ENCODE assay signal across 8 mouse cellular contexts in genomic region chr9:113707481-113708360, GRCm38 (mm10). TPM values are rescaled to one million over a fixed set of nuclear protein-coding genes. Genes with fewer than 3 reads are reported as not detected.
DNase-seq lines count a peak whose midpoint lies in the region; ATAC-seq lines count a peak whose summit lies in the region.

Pdcd6ip (minus strand) TSS chr9:113708259.

- 1% methylated on average over 77 of the region's 77 CpGs for WGBS in heart, embryonic 10.5 days
- under 1% methylated on average over 76 of the region's 77 CpGs for WGBS in kidney, embryonic 15.5 days

- H3K4me3 ChIP-seq in heart, embryonic 10.5 days: peak within 1 kb of the TSS; percentile 93
- peak within 1 kb of the TSS; percentile 99 for H3K4me3 ChIP-seq in kidney, embryonic 15.5 days (replicated peaks)

- peak within 1 kb of the TSS; percentile 96 for H3K9ac ChIP-seq in kidney, embryonic 15.5 days

- no peaks in the 10 kb centered on the region for H3K36me3 ChIP-seq in heart, embryonic 10.5 days
- H3K36me3 ChIP-seq in kidney, embryonic 15.5 days: no peaks in the 10 kb centered on the region

- H3K27ac ChIP-seq in heart, embryonic 10.5 days: peak within 1 kb of the TSS; percentile 95
- H3K27ac ChIP-seq in kidney, embryonic 15.5 days: peak within 1 kb of the TSS; percentile 97

- H3K9me3 ChIP-seq in heart, embryonic 10.5 days: no peaks in the 10 kb centered on the region
- H3K9me3 ChIP-seq in kidney, embryonic 15.5 days (replicated peaks): no peaks in the 10 kb centered on the region

- H3K4me1 ChIP-seq in heart, embryonic 10.5 days: peaks cover 22% of the 10 kb centered on the region
- H3K4me1 ChIP-seq in kidney, embryonic 15.5 days: peaks cover 26% of the 10 kb centered on the region

- ATAC-seq in erythroblast, adult 5-6 weeks (replicated peaks; ENCODE audit: low FRiP score, poor library complexity, severe bottlenecking): peak; percentile 90
- ATAC-seq in kidney, embryonic 15.5 days (replicated peaks; ENCODE audit: low FRiP score): peak; percentile 92
- peak; percentile 38; the same call in 1 of the 2 replicates for ATAC-seq in monocyte, adult 5-6 weeks (replicated peaks; ENCODE audit: insufficient number of reproducible peaks, low FRiP score, low TSS enrichment, poor library complexity, severe bottlenecking)

- peak within 1 kb of the TSS; percentile 68 for H3K4me2 ChIP-seq in kidney, embryonic 15.5 days

- H3K27me3 ChIP-seq in heart, embryonic 10.5 days (ENCODE audit: insufficient read depth, poor library complexity, severe bottlenecking): no peaks in the 10 kb centered on the region
- H3K27me3 ChIP-seq in kidney, embryonic 15.5 days: no peaks in the 10 kb centered on the region

- DNase-seq in A20 (ENCODE audit: low read depth, low spot score) (peak; percentile 94), liver (peak; percentile 95)
- DNase-seq in brain, adult 2 months (ENCODE audit: low read depth, low spot score): peak; percentile 95
- peak; percentile 91 for DNase-seq in heart, embryonic 10.5 days (ENCODE audit: low spot score)
- peak; percentile 92 to 98 for DNase-seq in spleen, postnatal 4 days (ENCODE audit: low spot score in 2 of 2)

RNA-seq across cellular contexts. Expression of gene Pdcd6ip, which starts in this region (rescaled TPM):
- total RNA-seq in erythroblast, adult 5-6 weeks (2015; ENCODE audit: low replicate concordance): 28.4 and 77.4 TPM in 2 replicates
- total RNA-seq in erythroblast, adult 5-6 weeks (2017; ENCODE audit: low replicate concordance): 30.1 and 56.7 TPM in 2 replicates
- polyA plus RNA-seq in heart, embryonic 10.5 days (2016; fragmentation: Nextera tagmentation; extraction: Ambion mirVana): 67.7 and 78.6 TPM in 2 replicates
- polyA plus RNA-seq in kidney, embryonic 15.5 days (2015; fragmentation: Nextera tagmentation; extraction: Ambion mirVana): 76.4 and 79.6 TPM in 2 replicates
- total RNA-seq in monocyte, adult 5-6 weeks (2017): 173 to 227 TPM (median 191 TPM) in 3 replicates

Comparison
In these comparisons a context has a peak if more than half of its experiments do, and no peak if none do; other contexts are left out.
1. Peak in every context shown above with its lines: DNase-seq, ATAC-seq, H3K4me3 ChIP-seq and H3K27ac ChIP-seq.
2. ATAC-seq: peak in every context shown above with its lines; median percentile 92 in kidney, embryonic 15.5 days; 90 in erythroblast, adult 5-6 weeks; 38 in monocyte, adult 5-6 weeks.